Comparison of ENCODE assay signal across 10 mouse cellular contexts in the genomic region with DNA sequence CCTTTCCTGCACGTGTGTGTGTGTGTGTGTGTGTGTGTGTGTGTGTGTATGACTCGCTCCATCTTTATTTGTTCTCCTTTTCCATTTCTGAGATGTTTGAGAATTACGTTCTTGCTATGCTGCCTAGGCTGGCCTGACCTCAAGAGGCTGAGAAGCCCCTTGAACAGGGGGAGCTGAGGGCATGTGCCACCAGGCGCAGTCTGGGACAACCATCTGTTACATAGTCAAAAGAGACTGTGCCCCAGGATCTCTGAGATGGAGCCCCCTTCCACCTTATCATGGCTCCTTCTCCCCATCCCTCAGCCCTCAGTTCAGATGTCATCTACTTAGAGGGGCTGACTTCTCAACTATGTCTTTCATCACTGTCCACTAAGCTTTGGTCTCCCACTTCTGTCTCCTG. TPM values are rescaled to one million over a fixed set of nuclear protein-coding genes. Genes with fewer than 3 reads are reported as not detected.
DNase-seq lines count a peak whose midpoint lies in the region; ATAC-seq and TF ChIP-seq lines count a peak whose summit lies in the region.
"Had no signal": no experiment of that assay in that cellular context is flagged by ENCODE, and none has a peak within 500 bp of the region (broad histone marks: within the 10 kb centered on the region; RNA-seq: fewer than 3 reads in every experiment).

No protein-coding gene starts in this region.

- H3K27ac ChIP-seq in neural tube, embryonic 15.5 days (replicated peaks) = no peak overlapping the region
- no peak overlapping the region for H3K27ac ChIP-seq in embryonic fibroblast, embryonic 13.5 days (ENCODE audit: insufficient read depth, low read length)
- no peak overlapping the region for H3K27ac ChIP-seq in neural tube, embryonic 12.5 days
- H3K27ac ChIP-seq: left cerebral cortex, adult 2 months had no signal

- H3K4me1 ChIP-seq in neural tube, embryonic 15.5 days = peaks cover 36% of the 10 kb centered on the region
- peaks cover 2% of the 10 kb centered on the region; the same call in 1 of the 2 replicates for H3K4me1 ChIP-seq in embryonic fibroblast, embryonic 13.5 days (ENCODE audit: control insufficient read depth, insufficient read depth, low read length)
- H3K4me1 ChIP-seq in neural tube, embryonic 12.5 days = peaks cover 38% of the 10 kb centered on the region

- no peak for ATAC-seq in neural tube, embryonic 15.5 days (ENCODE audit: low FRiP score)
- ATAC-seq in neural tube, embryonic 12.5 days (ENCODE audit: low FRiP score, low read depth) = no peak

- H3K4me3 ChIP-seq in neural tube, embryonic 15.5 days (replicated peaks) = no peak overlapping the region
- peak overlapping the region; percentile 65; the same call in 1 of the 2 replicates for H3K4me3 ChIP-seq in embryonic fibroblast, embryonic 13.5 days (ENCODE audit: insufficient read depth, low read length)
- H3K4me3 ChIP-seq in neural tube, embryonic 12.5 days = no peak overlapping the region
- H3K4me3 ChIP-seq: left cerebral cortex, adult 2 months had no signal

- TF ChIP-seq POLR2A in embryonic fibroblast, embryonic 13.5 days (IDR thresholded peaks at IDR 0.05; ENCODE audit: low read depth, low read length) = no peak

- no peaks in the 10 kb centered on the region for H3K36me3 ChIP-seq in neural tube, embryonic 15.5 days
- H3K36me3 ChIP-seq in neural tube, embryonic 12.5 days = peaks cover 6% of the 10 kb centered on the region; the same call in 1 of the 2 replicates

- intact Hi-C loops in heart, postnatal 36 days (cut with DNase I) = loop anchor here (2.0 to 5.0 kb wide), 2 partner anchors 42 to 64 kb away; a partner anchor contains a TSS

- H3K9me3 ChIP-seq in neural tube, embryonic 15.5 days (replicated peaks) = no peaks in the 10 kb centered on the region
- H3K9me3 ChIP-seq in neural tube, embryonic 12.5 days = no peaks in the 10 kb centered on the region

- no peak overlapping the region for H3K4me2 ChIP-seq in neural tube, embryonic 15.5 days
- H3K4me2 ChIP-seq in neural tube, embryonic 12.5 days (replicated peaks) = peak overlapping the region; percentile 74

- WGBS in neural tube, embryonic 15.5 days = 93% methylated on average over 4 of the region's 4 CpGs
- 86% methylated on average over 4 of the region's 4 CpGs for WGBS in neural tube, embryonic 12.5 days

- no peak for TF ChIP-seq CTCF in embryonic fibroblast, embryonic 13.5 days (IDR thresholded peaks at IDR 0.05; ENCODE audit: borderline replicate concordance, insufficient read depth, low read length)

- no peaks in the 10 kb centered on the region for H3K27me3 ChIP-seq in neural tube, embryonic 15.5 days (replicated peaks)
- no peaks in the 10 kb centered on the region for H3K27me3 ChIP-seq in neural tube, embryonic 12.5 days (replicated peaks)

- DNase-seq in heart, postnatal 4 days = peak; percentile 3
- no peak for DNase-seq in heart, postnatal 36 days
- DNase-seq in neural tube, embryonic 10.5 days (ENCODE audit: extremely low spot score, low spot score) = peak; percentile 10
- no peak for DNase-seq in left cerebral cortex, adult 18-20 months (ENCODE audit: low spot score in 2 of 2)
- DNase-seq: kidney, adult 2 months; right cerebral cortex, postnatal 25 days had no signal

- no peak overlapping the region for H3K9ac ChIP-seq in neural tube, embryonic 15.5 days (replicated peaks)
- no peak overlapping the region for H3K9ac ChIP-seq in neural tube, embryonic 12.5 days

RNA-seq across cellular contexts. Expression of a gene that starts 1.5 kb away (rescaled TPM):
- 10 to 100 TPM; 69.3 to 69.9 TPM for total RNA-seq in heart, postnatal 4 days (2021)
- 10 to 100 TPM; 21.9 to 28.9 TPM for total RNA-seq in heart, postnatal 36 days (2021)
- 40.7 and 58.0 TPM in 2 replicates for polyA plus RNA-seq in neural tube, embryonic 15.5 days (2015; fragmentation: Nextera tagmentation; extraction: Ambion mirVana)
- 41.1 and 41.2 TPM in 2 replicates for polyA plus RNA-seq in embryonic fibroblast, embryonic 13.5 days (2011; ENCODE audit: insufficient read length, low read depth, missing spikeins)
- 71.3 and 74.7 TPM in 2 replicates for polyA plus RNA-seq in neural tube, embryonic 12.5 days (2016; fragmentation: Nextera tagmentation; extraction: Ambion mirVana)
- total RNA-seq in left cerebral cortex, adult 18-20 months (2021) = 10 to 100 TPM; 33.0 to 38.1 TPM

RNA-seq across cellular contexts. Expression of a gene that starts 1.8 kb away (rescaled TPM):
- 1 to 10 TPM; 1.4 to 2.0 TPM for total RNA-seq in heart, postnatal 4 days (2021)
- total RNA-seq in heart, postnatal 36 days (2021) = under 1 TPM; 0.89 TPM
- 0.78 and 4.7 TPM in 2 replicates for polyA plus RNA-seq in neural tube, embryonic 15.5 days (2015; fragmentation: Nextera tagmentation; extraction: Ambion mirVana)
- polyA plus RNA-seq in embryonic fibroblast, embryonic 13.5 days (2011; ENCODE audit: insufficient read length, low read depth, missing spikeins) = 2.1 and 2.3 TPM in 2 replicates
- polyA plus RNA-seq in neural tube, embryonic 12.5 days (2016; fragmentation: Nextera tagmentation; extraction: Ambion mirVana) = 1.5 and 1.6 TPM in 2 replicates
- total RNA-seq in left cerebral cortex, adult 18-20 months (2021) = 1 to 10 TPM; 1.8 to 2.3 TPM

RNA-seq across cellular contexts. Expression of a gene that starts 2.0 kb away (rescaled TPM):
- total RNA-seq in heart, postnatal 4 days (2021) = 10 to 100 TPM; 34.9 to 37.2 TPM
- 10 to 100 TPM; 54.3 to 62.0 TPM for total RNA-seq in heart, postnatal 36 days (2021)
- polyA plus RNA-seq in neural tube, embryonic 15.5 days (2015; fragmentation: Nextera tagmentation; extraction: Ambion mirVana) = 3.6 and 4.1 TPM in 2 replicates
- 342 and 471 TPM in 2 replicates for polyA plus RNA-seq in embryonic fibroblast, embryonic 13.5 days (2011; ENCODE audit: insufficient read length, low read depth, missing spikeins)
- polyA plus RNA-seq in neural tube, embryonic 12.5 days (2016; fragmentation: Nextera tagmentation; extraction: Ambion mirVana) = 4.8 and 5.1 TPM in 2 replicates
- 10 to 100 TPM; 21.2 to 27.8 TPM for total RNA-seq in left cerebral cortex, adult 18-20 months (2021)

RNA-seq across cellular contexts. Expression of a gene that starts 34.4 kb away (rescaled TPM):
- total RNA-seq in heart, postnatal 4 days (2021) = 10 to 100 TPM; 70.6 to 82.6 TPM
- 10 to 100 TPM; 73.6 to 75.4 TPM for total RNA-seq in heart, postnatal 36 days (2021)
- polyA plus RNA-seq in neural tube, embryonic 15.5 days (2015; fragmentation: Nextera tagmentation; extraction: Ambion mirVana) = 89.9 and 92.0 TPM in 2 replicates
- polyA plus RNA-seq in embryonic fibroblast, embryonic 13.5 days (2011; ENCODE audit: insufficient read length, low read depth, missing spikeins) = 80.0 and 84.2 TPM in 2 replicates
- 108 and 116 TPM in 2 replicates for polyA plus RNA-seq in neural tube, embryonic 12.5 days (2016; fragmentation: Nextera tagmentation; extraction: Ambion mirVana)
- total RNA-seq in left cerebral cortex, adult 18-20 months (2021) = 10 to 100 TPM; 67.9 to 70.1 TPM

RNA-seq across cellular contexts. Expression of a gene that starts 34.5 kb away (rescaled TPM):
- 10 to 100 TPM; 33.0 to 38.0 TPM for total RNA-seq in heart, postnatal 4 days (2021)
- 10 to 100 TPM; 58.1 to 59.1 TPM for total RNA-seq in heart, postnatal 36 days (2021)
- 105 and 110 TPM in 2 replicates for polyA plus RNA-seq in neural tube, embryonic 15.5 days (2015; fragmentation: Nextera tagmentation; extraction: Ambion mirVana)
- polyA plus RNA-seq in embryonic fibroblast, embryonic 13.5 days (2011; ENCODE audit: insufficient read length, low read depth, missing spikeins) = 26.9 and 33.8 TPM in 2 replicates
- 95.4 and 101 TPM in 2 replicates for polyA plus RNA-seq in neural tube, embryonic 12.5 days (2016; fragmentation: Nextera tagmentation; extraction: Ambion mirVana)
- total RNA-seq in left cerebral cortex, adult 18-20 months (2021) = 10 to 100 TPM; 70.4 to 89.3 TPM

Comparison
In these comparisons a context has a peak if more than half of its experiments do, and no peak if none do; other contexts are left out.
1. DNase-seq: peak in heart, postnatal 4 days (single experiment) and neural tube, embryonic 10.5 days (single experiment); none in heart, postnatal 36 days (0 of 2) and left cerebral cortex, adult 18-20 months (0 of 2).